Mouse (Mus musculus) cortical plate, adult 2 months (tissue): ENCODE results near the gene Nme2.

Experiments used
- CTCF ChIP-seq: fragments of 200-500 bp; IDR thresholded peaks from 2 replicates; pipeline ENCODE4 v1.5.1; 2011; ENCODE audit warnings: mild to moderate bottlenecking, control low read depth, low read length; ENCODE audit not compliant: insufficient read depth; ENCODE audit errors: extremely low read depth
- POLR2A ChIP-seq: fragments of 200-500 bp; IDR thresholded peaks from 2 replicates; pipeline ENCODE4 v1.6.1; 2011; ENCODE audit warnings: mild to moderate bottlenecking, low read length, control low read depth; ENCODE audit not compliant: insufficient read depth; ENCODE audit errors: extremely low read depth

DNA sequence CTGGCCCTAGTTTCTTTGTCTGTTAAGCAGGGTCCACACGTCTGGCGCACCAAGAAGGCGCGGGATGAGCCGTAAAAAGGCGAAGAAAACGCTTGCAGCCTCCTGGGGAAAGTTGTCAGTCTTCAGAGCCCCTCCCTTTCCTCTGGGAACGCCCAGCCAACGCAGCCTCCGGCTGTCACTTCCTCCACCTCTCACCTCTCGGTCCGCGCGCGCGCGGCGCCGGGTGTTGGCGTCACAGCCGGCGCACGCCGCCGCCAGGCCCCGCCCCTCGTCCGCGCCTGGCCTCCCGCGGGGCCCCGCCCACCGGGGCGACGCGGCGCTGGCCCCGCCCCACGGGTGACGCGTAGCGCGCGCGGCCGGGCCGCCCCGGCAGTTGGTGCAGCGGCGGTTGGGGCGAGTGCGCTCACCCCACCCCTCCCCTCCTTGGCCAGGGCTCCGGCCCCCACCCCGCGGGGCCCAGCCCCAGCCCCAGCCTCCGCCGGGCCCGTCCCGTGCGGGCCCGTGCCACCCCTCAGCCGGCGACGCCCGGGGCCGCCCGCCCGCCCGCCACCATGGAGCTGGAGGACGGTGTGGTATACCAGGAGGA lies 39.8 kb upstream of the Nme2 start, which contains the start of gene Spag9:
- TF ChIP-seq CTCF: no peak
- TF ChIP-seq POLR2A: peak; percentile 91
